In genomic region chr16:12703818-12704590, GRCm38 (mm10) we compare ENCODE assay signal across 27 mouse cellular contexts.
DNase-seq lines count a peak whose midpoint lies in the region; ATAC-seq lines count a peak whose summit lies in the region.
"Had no signal": no experiment of that assay in that cellular context is flagged by ENCODE, and none has a peak within 500 bp of the region (broad histone marks: within the 10 kb centered on the region; RNA-seq: fewer than 3 reads in every experiment).

No protein-coding gene starts in this region.

- H3K27ac ChIP-seq in forebrain, embryonic 10.5 days: 0 out of 2 replicates have a peak overlapping the region, but pooled peaks have one; percentile 33
- H3K27ac ChIP-seq in forebrain, embryonic 12.5 days: no peak overlapping the region
- no peak overlapping the region for H3K27ac ChIP-seq in liver, embryonic 11.5 days (ENCODE audit: low read depth, low read length)
- no peak overlapping the region for H3K27ac ChIP-seq in liver, embryonic 16.5 days (ENCODE audit: low read length)
- H3K27ac ChIP-seq: embryonic facial prominence, embryonic 12.5 days; forebrain, embryonic 13.5 days; heart, embryonic 15.5 days; hindbrain, embryonic 13.5 days; stomach, postnatal 0 days had no signal

- H3K4me1 ChIP-seq in forebrain, embryonic 10.5 days: peaks cover 14% of the 10 kb centered on the region
- H3K4me1 ChIP-seq in forebrain, embryonic 12.5 days: peaks cover 4% of the 10 kb centered on the region; the same call in 1 of the 2 replicates
- no peaks in the 10 kb centered on the region for H3K4me1 ChIP-seq in liver, embryonic 11.5 days (replicated peaks; ENCODE audit: control insufficient read depth, insufficient read depth, low read length)
- no peaks in the 10 kb centered on the region for H3K4me1 ChIP-seq in liver, embryonic 16.5 days (ENCODE audit: control insufficient read depth, low read depth, low read length)
- H3K4me1 ChIP-seq: embryonic facial prominence, embryonic 12.5 days; heart, embryonic 15.5 days had no signal

- no peak overlapping the region for H3K4me3 ChIP-seq in forebrain, embryonic 10.5 days
- H3K4me3 ChIP-seq in forebrain, embryonic 12.5 days (replicated peaks): no peak overlapping the region
- H3K4me3 ChIP-seq in liver, embryonic 11.5 days (ENCODE audit: low read depth, low read length): peak overlapping the region; percentile 17; the same call in 1 of the 2 replicates
- H3K4me3 ChIP-seq in liver, embryonic 16.5 days (ENCODE audit: low read depth, low read length): no peak overlapping the region
- H3K4me3 ChIP-seq: embryonic facial prominence, embryonic 12.5 days; forebrain, embryonic 13.5 days; heart, embryonic 15.5 days; hindbrain, embryonic 13.5 days had no signal

- H3K9ac ChIP-seq in forebrain, embryonic 12.5 days: no peak overlapping the region
- 0 out of 2 replicates have a peak overlapping the region, but pooled peaks have one; percentile 20 for H3K9ac ChIP-seq in liver, embryonic 11.5 days (ENCODE audit: low read depth, low read length)
- H3K9ac ChIP-seq in liver, embryonic 16.5 days (ENCODE audit: low read depth, low read length): no peak overlapping the region
- H3K9ac ChIP-seq: embryonic facial prominence, embryonic 12.5 days; forebrain, embryonic 13.5 days; heart, embryonic 15.5 days; hindbrain, embryonic 13.5 days had no signal

- 88% methylated on average over 9 of the region's 9 CpGs for WGBS in forebrain, embryonic 10.5 days
- WGBS in forebrain, embryonic 12.5 days: 89% methylated on average over 9 of the region's 9 CpGs
- WGBS in liver, embryonic 11.5 days: 82% methylated on average over 9 of the region's 9 CpGs
- WGBS in liver, embryonic 16.5 days (ENCODE audit: insufficient replicate concordance): 65% methylated on average over 9 of the region's 9 CpGs

- H3K27me3 ChIP-seq in forebrain, embryonic 10.5 days (ENCODE audit: poor library complexity, severe bottlenecking): no peaks in the 10 kb centered on the region
- H3K27me3 ChIP-seq in forebrain, embryonic 12.5 days: no peaks in the 10 kb centered on the region
- no peaks in the 10 kb centered on the region for H3K27me3 ChIP-seq in liver, embryonic 11.5 days (replicated peaks; ENCODE audit: control insufficient read depth, insufficient read depth, low read length)
- H3K27me3 ChIP-seq in liver, embryonic 16.5 days (ENCODE audit: control insufficient read depth, insufficient read depth, low read depth, low read length): no peaks in the 10 kb centered on the region
- H3K27me3 ChIP-seq: embryonic facial prominence, embryonic 12.5 days; forebrain, embryonic 13.5 days; heart, embryonic 15.5 days; hindbrain, embryonic 13.5 days had no signal

- H3K4me2 ChIP-seq in forebrain, embryonic 12.5 days: no peak overlapping the region
- peak overlapping the region; percentile 33; the same call in 1 of the 2 replicates for H3K4me2 ChIP-seq in liver, embryonic 11.5 days
- H3K4me2 ChIP-seq in liver, embryonic 16.5 days (ENCODE audit: low read depth, low read length): no peak overlapping the region
- H3K4me2 ChIP-seq: embryonic facial prominence, embryonic 12.5 days; forebrain, embryonic 13.5 days; heart, embryonic 15.5 days; hindbrain, embryonic 13.5 days; midbrain, embryonic 11.5 days had no signal

- DNase-seq in forebrain, embryonic 10.5 days (ENCODE audit: extremely low spot score, low spot score): no peak
- DNase-seq in R1 (ENCODE audit: low read depth, low spot score): peak; percentile 40
- DNase-seq in liver, embryonic 11.5 days (ENCODE audit: low spot score): no peak
- DNase-seq in adrenal gland, adult 18-20 months (ENCODE audit: low spot score in 2 of 2): no peak
- no peak for DNase-seq in layer of hippocampus, adult 9-11 months
- DNase-seq: adrenal gland, adult 2 months; cerebellum, adult 8-10 months; cerebellum, postnatal 25 days; gastrocnemius, postnatal 10 days; heart, postnatal 36 days; kidney, adult 9 months; kidney, postnatal 10 days; lung, postnatal 36 days; spleen, adult 18-20 months; thymus, adult 18-20 months; thymus, postnatal 25 days had no signal

- H3K36me3 ChIP-seq in forebrain, embryonic 10.5 days (replicated peaks): no peaks in the 10 kb centered on the region
- no peaks in the 10 kb centered on the region for H3K36me3 ChIP-seq in forebrain, embryonic 12.5 days (replicated peaks)
- H3K36me3 ChIP-seq in liver, embryonic 11.5 days (ENCODE audit: control insufficient read depth, insufficient read depth, low read length): no peaks in the 10 kb centered on the region
- H3K36me3 ChIP-seq in liver, embryonic 16.5 days (ENCODE audit: control insufficient read depth, insufficient read depth): no peaks in the 10 kb centered on the region
- H3K36me3 ChIP-seq: embryonic facial prominence, embryonic 12.5 days; heart, embryonic 15.5 days; hindbrain, embryonic 13.5 days had no signal

- H3K9me3 ChIP-seq in forebrain, embryonic 10.5 days: no peaks in the 10 kb centered on the region
- H3K9me3 ChIP-seq in forebrain, embryonic 12.5 days: no peaks in the 10 kb centered on the region
- no peaks in the 10 kb centered on the region for H3K9me3 ChIP-seq in liver, embryonic 11.5 days (ENCODE audit: control insufficient read depth, low read length)
- no peaks in the 10 kb centered on the region for H3K9me3 ChIP-seq in liver, embryonic 16.5 days (replicated peaks; ENCODE audit: control insufficient read depth, low read length)
- H3K9me3 ChIP-seq: embryonic facial prominence, embryonic 12.5 days; forebrain, embryonic 13.5 days; heart, embryonic 15.5 days; hindbrain, embryonic 13.5 days had no signal

- ATAC-seq in forebrain, embryonic 12.5 days (ENCODE audit: low FRiP score): no peak
- ATAC-seq in liver, embryonic 11.5 days (replicated peaks; ENCODE audit: low FRiP score): peak; percentile 93
- peak; percentile 75 for ATAC-seq in liver, embryonic 16.5 days (ENCODE audit: low read depth)
- ATAC-seq: forebrain, embryonic 13.5 days; intestine, postnatal 0 days; midbrain, embryonic 16.5 days; Patski had no signal
